Mouse (Mus musculus): Measurements from ENCODE around the gene Tmem176a. TPM values are rescaled to one million over a fixed set of nuclear protein-coding genes. Genes with fewer than 3 reads are reported as not detected.
A peak's percentile ranks its signal among the peaks of the same experiment; 100 is the strongest.

The Tmem176a gene
- polyA plus RNA-seq, 1 experiment from 2014 or later = 16.7 TPM

DNA sequence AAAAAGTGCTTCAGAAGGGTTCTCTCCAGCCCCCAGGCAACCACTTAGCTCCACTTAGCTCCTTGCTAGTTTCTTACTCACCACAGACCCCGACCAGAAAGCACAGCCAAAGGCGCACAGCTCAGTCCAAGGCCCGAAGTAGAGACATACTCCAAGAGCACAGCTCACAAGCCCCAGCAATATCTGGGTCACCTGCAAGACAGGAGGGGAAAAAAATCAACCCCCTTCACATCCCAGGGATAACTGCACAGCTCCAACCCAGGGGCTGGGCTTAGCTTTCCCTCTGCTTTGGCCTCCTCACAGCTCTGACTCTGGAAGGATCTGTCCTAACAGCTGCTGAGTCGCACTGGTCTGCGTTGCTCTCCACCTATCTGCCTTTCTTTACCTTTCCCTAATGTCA is 4.6 kb upstream of the Tmem176a start:
- Histone ChIP-seq H3K4me1 (ENCODE audit: control insufficient read depth, insufficient read depth, low read length) (peaks cover 7% of the 10 kb centered on the region), H3K27me3 (ENCODE audit: control insufficient read depth, insufficient read depth, low read length) (no peaks in the 10 kb centered on the region), H3K4me3 (ENCODE audit: low read depth, low read length) (no peak overlapping the region), H3K4me2 (ENCODE audit: low read depth, low read length) (no peak overlapping the region), H3K9ac (replicated peaks; ENCODE audit: low read depth, low read length) (no peak overlapping the region), H3K36me3 (ENCODE audit: control insufficient read depth, insufficient read depth, low read length) (0 out of 2 replicates have a peak, but pooled peaks cover 5% of the 10 kb centered on the region), H3K27ac (ENCODE audit: low read depth, low read length) (no peak overlapping the region), H3K9me3 (ENCODE audit: control insufficient read depth, low read length) (no peaks in the 10 kb centered on the region)
- no peak for ATAC-seq (ENCODE audit: low read depth)
- 93% methylated on average over 5 of the region's 5 CpGs for WGBS

GRCm38 (mm10) chr6:48837516-48837915 is 3.2 kb upstream of the Tmem176a start:
- H3K9ac ChIP-seq (replicated peaks; ENCODE audit: low read depth, low read length) = no peak overlapping the region
- no peak overlapping the region for H3K4me2 ChIP-seq (ENCODE audit: low read depth, low read length)
- no peaks in the 10 kb centered on the region for H3K27me3 ChIP-seq (ENCODE audit: control insufficient read depth, insufficient read depth, low read length)
- no peak for ATAC-seq (ENCODE audit: low read depth)
- no peaks in the 10 kb centered on the region for H3K9me3 ChIP-seq (ENCODE audit: control insufficient read depth, low read length)
- H3K4me1 ChIP-seq (ENCODE audit: control insufficient read depth, insufficient read depth, low read length) = peaks cover 10% of the 10 kb centered on the region
- 0 out of 2 replicates have a peak, but pooled peaks cover 5% of the 10 kb centered on the region for H3K36me3 ChIP-seq (ENCODE audit: control insufficient read depth, insufficient read depth, low read length)
- no peak overlapping the region for H3K27ac ChIP-seq (ENCODE audit: low read depth, low read length)
- WGBS = 90% methylated on average over 7 of the region's 7 CpGs
- no peak overlapping the region for H3K4me3 ChIP-seq (ENCODE audit: low read depth, low read length)

DNA sequence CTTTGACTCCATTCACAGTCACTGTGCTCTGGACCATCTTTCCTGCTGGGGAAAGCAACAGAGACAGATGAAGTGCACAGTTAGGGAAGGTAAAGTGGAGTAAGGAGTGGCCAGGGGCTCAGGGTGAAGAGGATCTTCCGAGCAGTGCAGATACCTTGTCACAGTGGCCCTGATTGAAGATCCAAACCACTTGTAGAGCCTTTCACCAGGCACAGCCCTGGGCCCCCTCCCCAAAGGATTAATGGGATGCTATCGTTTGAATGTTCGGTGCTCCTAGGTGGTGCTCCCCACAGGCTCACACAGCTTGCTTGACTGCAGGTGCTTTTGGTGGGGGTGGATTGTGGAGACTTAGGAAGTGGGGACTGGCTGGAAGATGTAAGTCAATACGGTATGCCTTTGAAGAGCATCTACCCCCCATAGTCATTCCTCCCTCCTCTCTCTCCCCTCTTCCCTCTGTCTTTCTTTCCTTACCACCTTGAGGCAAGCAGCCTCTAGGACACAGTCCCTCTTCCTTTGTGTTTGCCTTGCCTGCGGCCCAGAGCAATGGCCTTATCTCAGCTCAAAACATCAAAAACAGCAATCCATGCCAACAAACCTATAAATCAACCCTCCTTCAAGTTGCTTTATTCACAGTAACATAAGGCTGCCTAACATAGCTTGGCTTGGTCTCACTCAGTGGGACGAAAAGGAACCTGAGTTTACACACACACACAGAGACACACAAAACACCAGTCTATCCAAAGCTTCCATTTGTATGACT is 2.2 kb upstream of the Tmem176a start:
- ATAC-seq (ENCODE audit: low read depth) = no peak
- H3K27ac ChIP-seq (ENCODE audit: low read depth, low read length) = no peak overlapping the region
- H3K9me3 ChIP-seq (ENCODE audit: control insufficient read depth, low read length) = no peaks in the 10 kb centered on the region
- peaks cover 10% of the 10 kb centered on the region for H3K4me1 ChIP-seq (ENCODE audit: control insufficient read depth, insufficient read depth, low read length)
- no peak overlapping the region for H3K4me2 ChIP-seq (ENCODE audit: low read depth, low read length)
- H3K9ac ChIP-seq (replicated peaks; ENCODE audit: low read depth, low read length) = no peak overlapping the region
- no peak overlapping the region for H3K4me3 ChIP-seq (ENCODE audit: low read depth, low read length)
- no peaks in the 10 kb centered on the region for H3K27me3 ChIP-seq (ENCODE audit: control insufficient read depth, insufficient read depth, low read length)
- H3K36me3 ChIP-seq (ENCODE audit: control insufficient read depth, insufficient read depth, low read length) = 0 out of 2 replicates have a peak, but pooled peaks cover 5% of the 10 kb centered on the region
- 76% methylated on average over 6 of the region's 6 CpGs for WGBS

DNA sequence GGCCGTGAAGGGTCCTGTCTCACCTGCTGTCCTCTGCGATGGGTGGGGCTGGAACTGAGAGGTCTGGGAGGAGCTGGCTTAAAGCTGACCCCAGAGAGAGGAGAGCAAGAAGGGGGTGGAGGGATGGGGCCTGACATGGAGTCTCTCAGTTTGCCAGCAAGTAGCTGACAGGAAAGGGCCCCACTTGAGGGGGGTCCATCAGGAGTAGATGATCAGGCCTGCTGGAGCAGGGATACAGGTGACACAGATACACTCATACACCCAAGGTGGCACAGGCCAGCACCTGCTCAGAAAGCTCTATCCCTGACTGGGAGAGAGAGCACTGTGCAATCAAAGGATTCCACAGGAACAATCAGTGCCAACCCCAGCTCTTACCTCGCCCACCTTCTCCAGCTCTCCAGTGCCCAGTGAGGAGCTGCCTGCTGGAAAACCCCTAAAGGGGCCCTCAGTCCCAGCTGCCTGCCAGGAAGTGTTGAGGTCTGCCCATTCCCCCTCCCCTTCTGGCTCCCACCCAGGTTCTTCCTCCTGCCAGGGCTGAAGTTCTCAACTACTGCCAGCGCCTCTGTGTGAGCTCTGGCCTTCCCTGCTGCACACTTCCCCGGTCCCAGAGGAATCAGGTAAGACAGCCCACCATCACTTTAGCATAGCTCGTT is 380 bp downstream of the Tmem176a start, which contains the start of gene Tmem176b:
Tmem176b (minus strand) TSS at position 524 of the 653 bp plus-strand sequence.
- Histone ChIP-seq H3K9me3 (ENCODE audit: control insufficient read depth, low read length) (no peaks in the 10 kb centered on the region), H3K36me3 (ENCODE audit: control insufficient read depth, insufficient read depth, low read length) (no peaks in the 10 kb centered on the region), H3K27ac (ENCODE audit: low read depth, low read length) (peak within 1 kb of the TSS; percentile 75), H3K4me2 (ENCODE audit: low read depth, low read length) (peak within 1 kb of the TSS; percentile 46), H3K27me3 (ENCODE audit: control insufficient read depth, insufficient read depth, low read length) (no peaks in the 10 kb centered on the region), H3K4me1 (ENCODE audit: control insufficient read depth, insufficient read depth, low read length) (peaks cover 10% of the 10 kb centered on the region), H3K4me3 (ENCODE audit: low read depth, low read length) (peak within 1 kb of the TSS; percentile 31), H3K9ac (replicated peaks; ENCODE audit: low read depth, low read length) (peak within 1 kb of the TSS; percentile 52)
- peak; percentile 94 for ATAC-seq (ENCODE audit: low read depth)
- WGBS = 15% methylated on average over 6 of the region's 6 CpGs

GRCm38 (mm10) chr6:48842111-48842842 is 1.6 kb downstream of the Tmem176a start:
- Histone ChIP-seq H3K4me3 (ENCODE audit: low read depth, low read length) (no peak overlapping the region), H3K36me3 (ENCODE audit: control insufficient read depth, insufficient read depth, low read length) (no peaks in the 10 kb centered on the region), H3K27ac (ENCODE audit: low read depth, low read length) (no peak overlapping the region), H3K4me2 (ENCODE audit: low read depth, low read length) (no peak overlapping the region; the same call in 1 of the 2 replicates), H3K9ac (replicated peaks; ENCODE audit: low read depth, low read length) (no peak overlapping the region), H3K9me3 (ENCODE audit: control insufficient read depth, low read length) (no peaks in the 10 kb centered on the region), H3K4me1 (ENCODE audit: control insufficient read depth, insufficient read depth, low read length) (peaks cover 10% of the 10 kb centered on the region), H3K27me3 (ENCODE audit: control insufficient read depth, insufficient read depth, low read length) (no peaks in the 10 kb centered on the region)
- WGBS = 80% methylated on average over 11 of the region's 11 CpGs
- ATAC-seq (ENCODE audit: low read depth) = no peak

- H3K4me1 ChIP-seq (ENCODE audit: control insufficient read depth, insufficient read depth, low read length) = peaks cover 10% of the 10 kb centered on the region
- no peak overlapping the region for H3K9ac ChIP-seq (replicated peaks; ENCODE audit: low read depth, low read length)
- H3K36me3 ChIP-seq (ENCODE audit: control insufficient read depth, insufficient read depth, low read length) = no peaks in the 10 kb centered on the region
- H3K4me2 ChIP-seq (ENCODE audit: low read depth, low read length) = no peak overlapping the region
- WGBS = 61% methylated on average over 4 of the region's 4 CpGs
- no peaks in the 10 kb centered on the region for H3K9me3 ChIP-seq (ENCODE audit: control insufficient read depth, low read length)
- H3K4me3 ChIP-seq (ENCODE audit: low read depth, low read length) = no peak overlapping the region
- H3K27ac ChIP-seq (ENCODE audit: low read depth, low read length) = no peak overlapping the region
- H3K27me3 ChIP-seq (ENCODE audit: control insufficient read depth, insufficient read depth, low read length) = no peaks in the 10 kb centered on the region
- ATAC-seq (ENCODE audit: low read depth) = no peak
Measured at GRCm38 (mm10) chr6:48845086-48845485, 4.4 kb downstream of the Tmem176a start.

- H3K4me2 ChIP-seq (ENCODE audit: low read depth, low read length) = peak overlapping the region; percentile 49
- no peaks in the 10 kb centered on the region for H3K9me3 ChIP-seq (ENCODE audit: control insufficient read depth, low read length)
- ATAC-seq (ENCODE audit: low read depth) = peak; percentile 46
- no peak overlapping the region for H3K27ac ChIP-seq (ENCODE audit: low read depth, low read length)
- WGBS = under 1% methylated on average over 27 of the region's 29 CpGs
- no peaks in the 10 kb centered on the region for H3K27me3 ChIP-seq (ENCODE audit: control insufficient read depth, insufficient read depth, low read length)
- no peak overlapping the region for H3K9ac ChIP-seq (replicated peaks; ENCODE audit: low read depth, low read length)
- no peaks in the 10 kb centered on the region for H3K36me3 ChIP-seq (ENCODE audit: control insufficient read depth, insufficient read depth, low read length)
- H3K4me1 ChIP-seq (ENCODE audit: control insufficient read depth, insufficient read depth, low read length) = no peaks in the 10 kb centered on the region
- H3K4me3 ChIP-seq (ENCODE audit: low read depth, low read length) = peak overlapping the region; percentile 21; the same call in 1 of the 2 replicates
Measured at GRCm38 (mm10) chr6:48851820-48852491, 11.2 kb downstream of the Tmem176a start.

GRCm38 (mm10) chr6:48854155-48854554 is 13.4 kb downstream of the Tmem176a start:
- H3K27me3 ChIP-seq (ENCODE audit: control insufficient read depth, insufficient read depth, low read length) = no peaks in the 10 kb centered on the region
- no peak overlapping the region for H3K9ac ChIP-seq (replicated peaks; ENCODE audit: low read depth, low read length)
- H3K9me3 ChIP-seq (ENCODE audit: control insufficient read depth, low read length) = no peaks in the 10 kb centered on the region
- H3K36me3 ChIP-seq (ENCODE audit: control insufficient read depth, insufficient read depth, low read length) = no peaks in the 10 kb centered on the region
- no peak for ATAC-seq (ENCODE audit: low read depth)
- no peaks in the 10 kb centered on the region for H3K4me1 ChIP-seq (ENCODE audit: control insufficient read depth, insufficient read depth, low read length)
- H3K4me3 ChIP-seq (ENCODE audit: low read depth, low read length) = no peak overlapping the region
- no peak overlapping the region for H3K4me2 ChIP-seq (ENCODE audit: low read depth, low read length)
- WGBS = 95% methylated on average over 2 of the region's 2 CpGs
- H3K27ac ChIP-seq (ENCODE audit: low read depth, low read length) = no peak overlapping the region

All from neural tube, embryonic 14.5 days (tissue).